Mouse (Mus musculus): ENCODE data around the gene Arhgef25.

DNA sequence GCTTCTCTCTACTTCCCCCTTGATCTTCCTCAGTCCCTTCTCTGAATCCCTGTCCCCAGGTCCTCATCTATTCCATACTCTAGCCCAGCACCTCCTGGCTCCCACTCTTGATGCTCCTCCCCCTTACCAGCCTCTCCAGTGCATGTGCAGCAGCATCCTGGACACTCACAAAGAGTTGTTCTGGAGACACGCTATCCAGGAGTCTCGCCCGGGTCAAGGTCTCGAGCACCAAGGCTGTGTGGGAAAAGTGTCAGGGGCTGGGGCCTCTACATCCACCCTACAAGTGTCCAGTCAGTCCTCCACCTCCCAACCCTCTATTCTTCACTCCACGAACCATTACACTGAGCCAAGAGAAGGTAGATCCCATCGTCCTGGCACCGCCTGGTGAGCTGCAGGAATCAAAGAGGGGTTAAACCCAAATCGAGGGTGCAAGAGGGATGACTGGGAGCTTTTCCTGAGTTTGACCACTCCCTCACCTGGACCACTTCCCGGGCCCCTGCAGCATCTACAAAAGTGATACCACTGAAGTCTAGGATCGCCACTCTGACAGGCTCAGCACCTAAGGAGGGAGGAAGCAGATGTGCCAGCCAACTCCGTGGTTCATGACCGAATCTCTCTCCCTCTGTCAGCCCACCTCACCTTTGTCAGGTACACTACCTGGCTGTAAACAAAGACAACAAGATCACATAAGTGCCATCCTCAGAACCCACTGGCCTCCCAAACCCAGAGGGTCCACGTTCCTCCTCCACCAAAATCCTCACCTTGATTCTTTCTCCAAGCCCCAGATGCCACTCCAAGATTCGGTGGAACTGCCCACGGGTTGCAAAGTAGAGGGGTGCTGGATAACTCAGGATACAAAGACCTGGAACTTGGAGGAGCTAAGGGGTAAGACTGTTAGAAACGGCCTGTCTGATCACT, 16.5 kb downstream of the Arhgef25 start:
- no peak for TF ChIP-seq CTCF (IDR thresholded peaks at IDR 0.05; ENCODE audit: control insufficient read depth, insufficient read depth, low read length)
- no peak for TF ChIP-seq POLR2A (IDR thresholded peaks at IDR 0.05; ENCODE audit: borderline replicate concordance, control insufficient read depth, low read depth, low read length)

Data from bone marrow, adult 2 months (tissue).